Comparison of ENCODE assay signal across 17 mouse cellular contexts in genomic region chr13:48448119-48448518, GRCm38 (mm10).
A peak's percentile ranks its signal among the peaks of the same experiment; 100 is the strongest.
DNase-seq lines count a peak whose midpoint lies in the region.
"Had no signal": no experiment of that assay in that cellular context is flagged by ENCODE, and none has a peak within 500 bp of the region (broad histone marks: within the 10 kb centered on the region; RNA-seq: fewer than 3 reads in every experiment).

No protein-coding gene starts in this region.

- DNase-seq in left cerebral cortex, adult 18-20 months (ENCODE audit: low spot score in 2 of 2) = peak; percentile 21 to 23
- DNase-seq in left cerebral cortex, adult 11 months (ENCODE audit: low spot score) = no peak
- peak; percentile 54 for DNase-seq in 3T3-L1 (ENCODE audit: low read depth, low spot score)
- DNase-seq in MN1 (ENCODE audit: low spot score) = peak; percentile 59
- peak; percentile 46 for DNase-seq in fibroblast of lung, adult 2 months (ENCODE audit: low read depth)
- no peak for DNase-seq in spleen, postnatal 36 days (ENCODE audit: low spot score in 2 of 2)
- DNase-seq in gastrocnemius, postnatal 10 days = no peak
- no peak for DNase-seq in layer of hippocampus, postnatal 10 days (ENCODE audit: low spot score in 2 of 2)
- DNase-seq: adrenal gland, adult 2 months; cerebellum, adult 18-20 months; cerebellum, postnatal 14 days; heart, postnatal 10 days; kidney, adult 9 months; kidney, postnatal 25 days; liver, embryonic 13.5 days; lung, adult 2 months; lung, postnatal 14 days had no signal

Comparison
In these comparisons a context has a peak if more than half of its experiments do, and no peak if none do; other contexts are left out.
1. DNase-seq: peak in left cerebral cortex, adult 18-20 months (2 of 2), 3T3-L1 (single experiment), MN1 (single experiment) and fibroblast of lung, adult 2 months (single experiment); none in left cerebral cortex, adult 11 months (single experiment), spleen, postnatal 36 days (0 of 2), gastrocnemius, postnatal 10 days (single experiment) and layer of hippocampus, postnatal 10 days (0 of 2).